Mouse (Mus musculus) pancreas, adult 10 weeks (tissue): ENCODE data around the gene Mxra8. TPM values are rescaled to one million over a fixed set of nuclear protein-coding genes. Genes with fewer than 3 reads are reported as not detected.

ENCODE experiments used
- polyA plus RNA-seq: library from polyadenylated mRNA; stranded (reverse); fragments of 350-450 nt; fragmentation: Illumina TruSeq; extraction: RNeasy Lipid Tissue Mini Kit (QIAGEN cat#74804); gene quantifications from one replicate; pipeline ENCODE4 v1.2.3, GENCODE M21; 2015; ENCODE audit warnings: low read depth, low replicate concordance; ENCODE audit not compliant: insufficient read depth

The Mxra8 gene
- 34.6 TPM for polyA plus RNA-seq

GRCm38 (mm10) chr4:155839483-155839910, at the start of gene Mxra8:
Gene Mxra8 (plus strand): TSS chr4:155839680.

GRCm38 (mm10) chr4:155790021-155790489, 49.4 kb upstream of the Mxra8 start, which contains the start of gene Ankrd65:
Gene Ankrd65 (plus strand): TSS chr4:155790439.

GRCm38 (mm10) chr4:155802741-155803339, 36.6 kb upstream of the Mxra8 start, which contains the start of gene Mrpl20:
Gene Mrpl20 (plus strand): TSS chr4:155802878.

GRCm38 (mm10) chr4:155811929-155812664, 27.4 kb upstream of the Mxra8 start, which contains the start of gene Ccnl2:
Gene Ccnl2 (plus strand): TSS chr4:155812489.

GRCm38 (mm10) chr4:155831205-155831766, 8.2 kb upstream of the Mxra8 start, which contains the start of gene Aurkaip1:
Gene Aurkaip1 (plus strand): TSS chr4:155831272.

GRCm38 (mm10) chr4:155846871-155847578, 7.5 kb downstream of the Mxra8 start, which contains the start of gene Dvl1:
Gene Dvl1 (plus strand): TSS chr4:155847402.

GRCm38 (mm10) chr4:155863001-155863400, 23.5 kb downstream of the Mxra8 start, which contains the start of gene Tas1r3:
Gene Tas1r3 (minus strand): TSS chr4:155863362.

GRCm38 (mm10) chr4:155869317-155870033, 30.0 kb downstream of the Mxra8 start, which contains the start of the genes Cptp and Ints11:
Gene Cptp (minus strand): TSS chr4:155869440.
Gene Ints11 (plus strand): TSS chr4:155869546.

GRCm38 (mm10) chr4:155891551-155892001, 52.1 kb downstream of the Mxra8 start, which contains the start of the genes Pusl1 and Acap3:
Gene Pusl1 (minus strand): TSS chr4:155891781.
Gene Acap3 (plus strand): TSS chr4:155891822.

Other genes starting within 250 kb of the Mxra8 start
- 2.6 TPM for gene Slc35e2, start 238.3 kb upstream of the Mxra8 start, polyA plus RNA-seq
- 36.0 TPM for gene Cdk11b, start 214.8 kb upstream of the Mxra8 start, polyA plus RNA-seq
- not detected for gene Gm10563, start 194.3 kb upstream of the Mxra8 start, polyA plus RNA-seq
- gene Mmp23, start 186.3 kb upstream of the Mxra8 start, polyA plus RNA-seq: 10.6 TPM
- 17.5 TPM for gene Mib2, start 170.5 kb upstream of the Mxra8 start, polyA plus RNA-seq
- gene Fndc10, start 145.3 kb upstream of the Mxra8 start, polyA plus RNA-seq: 3.8 TPM
- gene Ssu72, start 134.9 kb upstream of the Mxra8 start, polyA plus RNA-seq: 15.1 TPM
- 0.18 TPM for gene Tmem240, start 104.9 kb upstream of the Mxra8 start, polyA plus RNA-seq
- 21.6 TPM for gene Atad3a, start 78.6 kb upstream of the Mxra8 start, polyA plus RNA-seq
- 6.9 TPM for gene Vwa1, start 65.0 kb upstream of the Mxra8 start, polyA plus RNA-seq
- gene Tmem88b, start 53.8 kb upstream of the Mxra8 start, polyA plus RNA-seq: 0.22 TPM
- gene Ankrd65, start 49.2 kb upstream of the Mxra8 start, polyA plus RNA-seq: not detected
- gene Mrpl20, start 36.8 kb upstream of the Mxra8 start, polyA plus RNA-seq: 43.6 TPM
- 114 TPM for gene Ccnl2, start 27.2 kb upstream of the Mxra8 start, polyA plus RNA-seq
- gene Aurkaip1, start 8.4 kb upstream of the Mxra8 start, polyA plus RNA-seq: 38.2 TPM
- 37.5 TPM for gene Dvl1, start 7.7 kb downstream of the Mxra8 start, polyA plus RNA-seq
- not detected for gene Tas1r3, start 23.7 kb downstream of the Mxra8 start, polyA plus RNA-seq
- 2.7 TPM for gene Cptp, start 29.8 kb downstream of the Mxra8 start, polyA plus RNA-seq
- 4.5 TPM for gene Ints11, start 29.9 kb downstream of the Mxra8 start, polyA plus RNA-seq
- 6.6 TPM for gene Pusl1, start 52.1 kb downstream of the Mxra8 start, polyA plus RNA-seq
- gene Acap3, start 52.1 kb downstream of the Mxra8 start, polyA plus RNA-seq: 3.7 TPM
- 15.4 TPM for gene Ube2j2, start 104.2 kb downstream of the Mxra8 start, polyA plus RNA-seq
- 15.8 TPM for gene C1qtnf12, start 122.6 kb downstream of the Mxra8 start, polyA plus RNA-seq
- 1.6 TPM for gene B3galt6, start 153.0 kb downstream of the Mxra8 start, polyA plus RNA-seq
- gene Sdf4, start 153.2 kb downstream of the Mxra8 start, polyA plus RNA-seq: 42.9 TPM
- not detected for gene Tnfrsf4, start 174.2 kb downstream of the Mxra8 start, polyA plus RNA-seq
- gene Tnfrsf18, start 186.5 kb downstream of the Mxra8 start, polyA plus RNA-seq: not detected
- gene Ttll10, start 219.7 kb downstream of the Mxra8 start, polyA plus RNA-seq: 5.0 TPM